Mouse (Mus musculus) testis, adult 2 months (tissue): ENCODE data around the gene Fto.

Experiments used
- CTCF ChIP-seq: fragments of 200-500 bp; IDR thresholded peaks from 2 replicates; pipeline ENCODE4 v1.5.1; 2012; ENCODE audit warnings: low read depth, mild to moderate bottlenecking, inconsistent platforms, low read length, moderate library complexity; ENCODE audit not compliant: control insufficient read depth, insufficient read depth, insufficient replicate concordance
- POLR2A ChIP-seq: fragments of 200-500 bp; IDR thresholded peaks from 2 replicates; pipeline ENCODE4 v1.6.1; 2012; ENCODE audit warnings: low read depth, mild to moderate bottlenecking, inconsistent platforms, low read length, moderate library complexity; ENCODE audit not compliant: control insufficient read depth

DNA sequence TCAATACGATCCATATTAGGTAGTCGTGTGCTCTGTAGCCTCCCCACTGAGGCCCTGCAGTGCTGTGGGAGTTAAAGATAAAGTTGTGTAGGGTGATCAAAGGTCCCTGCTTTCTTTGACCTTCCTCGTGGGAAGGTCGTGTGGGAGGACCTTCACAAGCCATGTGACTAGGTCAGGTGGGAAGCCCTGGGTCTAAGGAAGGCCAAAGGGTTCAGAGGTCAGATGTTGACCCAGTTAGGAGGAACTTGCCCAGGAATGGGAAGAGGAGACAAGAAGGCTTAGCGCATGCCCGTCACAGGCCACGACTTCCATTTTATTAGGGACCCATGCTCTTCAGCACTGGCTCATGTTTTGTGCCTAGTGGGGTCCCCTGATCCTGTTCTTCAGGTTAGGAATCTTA, 91.0 kb downstream of the Fto start:
- TF ChIP-seq CTCF (no peak), POLR2A (no peak)
